ENCODE assay signal across 10 mouse cellular contexts in the genomic region with DNA sequence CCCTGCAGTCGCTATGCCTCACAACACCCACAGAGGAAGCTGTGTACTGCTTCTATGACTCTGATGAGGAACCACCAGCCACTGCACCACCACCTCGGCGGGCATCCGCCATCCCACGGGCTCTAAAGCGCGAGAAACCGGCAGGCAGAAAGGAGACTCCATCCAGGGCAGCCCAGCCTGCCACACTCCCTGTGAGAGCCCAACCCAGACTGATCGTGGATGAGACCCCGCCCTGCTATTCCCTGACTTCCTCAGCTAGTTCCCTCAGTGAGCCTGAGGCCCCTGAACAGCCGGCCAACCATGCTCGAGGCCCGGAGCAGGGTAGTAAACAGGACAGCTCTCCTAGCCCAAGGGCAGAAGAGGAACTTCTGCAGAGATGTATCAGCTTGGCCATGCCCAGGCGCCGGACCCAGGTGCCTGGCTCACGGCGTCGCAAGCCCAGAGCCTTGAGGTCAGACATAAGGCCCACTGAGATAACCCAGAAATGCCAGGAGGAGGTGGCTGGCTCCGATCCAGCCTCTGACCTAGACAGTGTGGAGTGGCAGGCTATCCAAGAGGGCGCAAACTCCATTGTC. TPM values are rescaled to one million over a fixed set of nuclear protein-coding genes. Genes with fewer than 3 reads are reported as not detected.
DNase-seq lines count a peak whose midpoint lies in the region; ATAC-seq and TF ChIP-seq lines count a peak whose summit lies in the region.
"Had no signal": no experiment of that assay in that cellular context is flagged by ENCODE, and none has a peak within 500 bp of the region (broad histone marks: within the 10 kb centered on the region; RNA-seq: fewer than 3 reads in every experiment).

No protein-coding gene starts in this region.

- no peak for DNase-seq in heart, adult 9 months (ENCODE audit: low spot score in 2 of 2)
- DNase-seq in lung, postnatal 0 days (ENCODE audit: low spot score): no peak

- 23% methylated on average over 20 of the region's 20 CpGs for WGBS in heart, embryonic 13.5 days
- WGBS in midbrain, embryonic 13.5 days: 71% methylated on average over 20 of the region's 20 CpGs
- 67% methylated on average over 20 of the region's 20 CpGs for WGBS in midbrain, embryonic 16.5 days
- 49% methylated on average over 20 of the region's 20 CpGs for WGBS in embryonic facial prominence, embryonic 13.5 days
- WGBS in stomach, embryonic 15.5 days: 39% methylated on average over 20 of the region's 20 CpGs
- WGBS in lung, postnatal 0 days: 38% methylated on average over 20 of the region's 20 CpGs

- no peaks in the 10 kb centered on the region for H3K9me3 ChIP-seq in heart, embryonic 13.5 days
- H3K9me3 ChIP-seq in midbrain, embryonic 13.5 days: no peaks in the 10 kb centered on the region
- H3K9me3 ChIP-seq in midbrain, embryonic 16.5 days (replicated peaks; ENCODE audit: control insufficient read depth, low read length, poor library complexity, severe bottlenecking): no peaks in the 10 kb centered on the region
- H3K9me3 ChIP-seq in embryonic facial prominence, embryonic 13.5 days: no peaks in the 10 kb centered on the region
- no peaks in the 10 kb centered on the region for H3K9me3 ChIP-seq in stomach, embryonic 15.5 days
- H3K9me3 ChIP-seq in lung, postnatal 0 days (ENCODE audit: low read length): no peaks in the 10 kb centered on the region
- H3K9me3 ChIP-seq: limb, embryonic 12.5 days had no signal

- no peak for TF ChIP-seq EP300 in lung, postnatal 0 days (IDR thresholded peaks at IDR 0.05)

- ATAC-seq in heart, embryonic 13.5 days (ENCODE audit: extremely low read depth, insufficient number of reproducible peaks, low FRiP score, low TSS enrichment): no peak
- no peak for ATAC-seq in midbrain, embryonic 13.5 days
- ATAC-seq in midbrain, embryonic 16.5 days: no peak
- no peak for ATAC-seq in embryonic facial prominence, embryonic 13.5 days (ENCODE audit: insufficient number of reproducible peaks, insufficient read depth, low FRiP score, low TSS enrichment, low read depth)
- peak; percentile 13; the same call in 1 of the 2 replicates for ATAC-seq in stomach, embryonic 15.5 days (ENCODE audit: insufficient read depth, low FRiP score, low read depth)
- no peak for ATAC-seq in frontal cortex, adult (ENCODE audit: low TSS enrichment)
- no peak for ATAC-seq in lung, postnatal 0 days
- ATAC-seq: forebrain, embryonic 16.5 days had no signal

- H3K9ac ChIP-seq in heart, embryonic 13.5 days: peak overlapping the region; percentile 59
- H3K9ac ChIP-seq in midbrain, embryonic 13.5 days (replicated peaks): no peak overlapping the region
- H3K9ac ChIP-seq in midbrain, embryonic 16.5 days (ENCODE audit: low read depth, low read length): no peak overlapping the region
- H3K9ac ChIP-seq in embryonic facial prominence, embryonic 13.5 days: peak overlapping the region; percentile 55; the same call in 1 of the 2 replicates
- H3K9ac ChIP-seq in stomach, embryonic 15.5 days: 0 out of 2 replicates have a peak overlapping the region, but pooled peaks have one; percentile 10
- no peak overlapping the region for H3K9ac ChIP-seq in lung, postnatal 0 days (replicated peaks; ENCODE audit: low read depth)
- H3K9ac ChIP-seq: limb, embryonic 12.5 days had no signal

- H3K4me2 ChIP-seq in heart, embryonic 13.5 days: peak overlapping the region; percentile 33
- no peak overlapping the region for H3K4me2 ChIP-seq in midbrain, embryonic 13.5 days (replicated peaks)
- H3K4me2 ChIP-seq in midbrain, embryonic 16.5 days (ENCODE audit: low read length): no peak overlapping the region
- no peak overlapping the region for H3K4me2 ChIP-seq in embryonic facial prominence, embryonic 13.5 days
- 0 out of 2 replicates have a peak overlapping the region, but pooled peaks have one; percentile 10 for H3K4me2 ChIP-seq in stomach, embryonic 15.5 days
- H3K4me2 ChIP-seq in lung, postnatal 0 days (replicated peaks; ENCODE audit: low read depth, low read length): no peak overlapping the region
- H3K4me2 ChIP-seq: limb, embryonic 12.5 days had no signal

- peak overlapping the region; percentile 18 for H3K4me3 ChIP-seq in heart, embryonic 13.5 days
- 0 out of 2 replicates have a peak overlapping the region, but pooled peaks have one; percentile 1 for H3K4me3 ChIP-seq in midbrain, embryonic 13.5 days (replicated peaks)
- H3K4me3 ChIP-seq in midbrain, embryonic 16.5 days (ENCODE audit: low read depth, low read length): no peak overlapping the region
- no peak overlapping the region; the same call in 1 of the 2 replicates for H3K4me3 ChIP-seq in embryonic facial prominence, embryonic 13.5 days
- no peak overlapping the region for H3K4me3 ChIP-seq in stomach, embryonic 15.5 days (replicated peaks)
- no peak overlapping the region for H3K4me3 ChIP-seq in lung, postnatal 0 days (ENCODE audit: low read depth, low read length)
- H3K4me3 ChIP-seq: limb, embryonic 12.5 days had no signal

- H3K27me3 ChIP-seq in heart, embryonic 13.5 days (replicated peaks): peaks cover 97% of the 10 kb centered on the region
- no peaks in the 10 kb centered on the region for H3K27me3 ChIP-seq in midbrain, embryonic 13.5 days
- H3K27me3 ChIP-seq in midbrain, embryonic 16.5 days (ENCODE audit: control insufficient read depth, insufficient read depth, low read depth, low read length): no peaks in the 10 kb centered on the region
- H3K27me3 ChIP-seq in embryonic facial prominence, embryonic 13.5 days: peaks cover 81% of the 10 kb centered on the region
- peaks cover 60% of the 10 kb centered on the region for H3K27me3 ChIP-seq in stomach, embryonic 15.5 days (replicated peaks)
- H3K27me3 ChIP-seq in lung, postnatal 0 days (replicated peaks; ENCODE audit: insufficient read depth, low read length): peaks cover 44% of the 10 kb centered on the region

- H3K36me3 ChIP-seq in heart, embryonic 13.5 days: peaks cover 16% of the 10 kb centered on the region
- H3K36me3 ChIP-seq in midbrain, embryonic 13.5 days: peaks cover 100% of the 10 kb centered on the region
- peaks cover 75% of the 10 kb centered on the region for H3K36me3 ChIP-seq in midbrain, embryonic 16.5 days (ENCODE audit: control insufficient read depth, insufficient read depth, low read length)
- H3K36me3 ChIP-seq in embryonic facial prominence, embryonic 13.5 days: peaks cover 51% of the 10 kb centered on the region
- H3K36me3 ChIP-seq in stomach, embryonic 15.5 days: no peaks in the 10 kb centered on the region
- H3K36me3 ChIP-seq in lung, postnatal 0 days (ENCODE audit: insufficient read depth, low read length): no peaks in the 10 kb centered on the region; the same call in 1 of the 2 replicates

- H3K4me1 ChIP-seq in heart, embryonic 13.5 days: peaks cover 50% of the 10 kb centered on the region
- peaks cover 57% of the 10 kb centered on the region for H3K4me1 ChIP-seq in midbrain, embryonic 13.5 days (replicated peaks)
- H3K4me1 ChIP-seq in midbrain, embryonic 16.5 days (ENCODE audit: control insufficient read depth, insufficient read depth, low read length): no peaks in the 10 kb centered on the region; the same call in 1 of the 2 replicates
- peaks cover 15% of the 10 kb centered on the region for H3K4me1 ChIP-seq in embryonic facial prominence, embryonic 13.5 days
- peaks cover 35% of the 10 kb centered on the region for H3K4me1 ChIP-seq in stomach, embryonic 15.5 days
- H3K4me1 ChIP-seq in lung, postnatal 0 days (ENCODE audit: insufficient read depth, low read depth, low read length): peaks cover 13% of the 10 kb centered on the region; the same call in 1 of the 2 replicates

- TF ChIP-seq CTCF in lung, postnatal 0 days (IDR thresholded peaks at IDR 0.05): no peak

- no peak overlapping the region for H3K27ac ChIP-seq in heart, embryonic 13.5 days (replicated peaks)
- no peak overlapping the region for H3K27ac ChIP-seq in midbrain, embryonic 13.5 days
- H3K27ac ChIP-seq in midbrain, embryonic 16.5 days (ENCODE audit: low read length): no peak overlapping the region
- no peak overlapping the region for H3K27ac ChIP-seq in embryonic facial prominence, embryonic 13.5 days
- H3K27ac ChIP-seq in stomach, embryonic 15.5 days: no peak overlapping the region
- H3K27ac ChIP-seq in lung, postnatal 0 days (ENCODE audit: low read length): no peak overlapping the region
- H3K27ac ChIP-seq: limb, embryonic 12.5 days had no signal

RNA-seq across cellular contexts. Expression of a gene that starts 6.6 kb away (rescaled TPM):
- polyA plus RNA-seq in heart, embryonic 13.5 days (2015; fragmentation: Nextera tagmentation; extraction: Ambion mirVana): 36.0 and 36.6 TPM in 2 replicates
- polyA plus RNA-seq in midbrain, embryonic 13.5 days (2015; fragmentation: Nextera tagmentation; extraction: Ambion mirVana): 27.8 and 33.4 TPM in 2 replicates
- polyA plus RNA-seq in midbrain, embryonic 16.5 days (2015; fragmentation: Nextera tagmentation; extraction: Ambion mirVana): 21.9 and 26.7 TPM in 2 replicates
- 49.3 and 57.9 TPM in 2 replicates for polyA plus RNA-seq in embryonic facial prominence, embryonic 13.5 days (2015; fragmentation: Nextera tagmentation; extraction: Ambion mirVana)
- 40.5 and 46.4 TPM in 2 replicates for polyA plus RNA-seq in stomach, embryonic 15.5 days (2015; fragmentation: Nextera tagmentation; extraction: Ambion mirVana)
- polyA plus RNA-seq in lung, postnatal 0 days (2015; fragmentation: Nextera tagmentation; extraction: Ambion mirVana): 58.4 and 64.8 TPM in 2 replicates

RNA-seq across cellular contexts. Expression of a gene that starts 15.6 kb away (rescaled TPM):
- 1.8 and 2.1 TPM in 2 replicates for polyA plus RNA-seq in heart, embryonic 13.5 days (2015; fragmentation: Nextera tagmentation; extraction: Ambion mirVana)
- polyA plus RNA-seq in midbrain, embryonic 13.5 days (2015; fragmentation: Nextera tagmentation; extraction: Ambion mirVana): 1.9 and 2.1 TPM in 2 replicates
- 5.6 and 6.5 TPM in 2 replicates for polyA plus RNA-seq in midbrain, embryonic 16.5 days (2015; fragmentation: Nextera tagmentation; extraction: Ambion mirVana)
- 4.4 and 4.9 TPM in 2 replicates for polyA plus RNA-seq in embryonic facial prominence, embryonic 13.5 days (2015; fragmentation: Nextera tagmentation; extraction: Ambion mirVana)
- 4.8 and 5.4 TPM in 2 replicates for polyA plus RNA-seq in stomach, embryonic 15.5 days (2015; fragmentation: Nextera tagmentation; extraction: Ambion mirVana)
- 3.4 and 3.7 TPM in 2 replicates for polyA plus RNA-seq in lung, postnatal 0 days (2015; fragmentation: Nextera tagmentation; extraction: Ambion mirVana)

RNA-seq across cellular contexts. Expression of a gene that starts 16.0 kb away (rescaled TPM):
- polyA plus RNA-seq in heart, embryonic 13.5 days (2015; fragmentation: Nextera tagmentation; extraction: Ambion mirVana): 2.6 and 4.4 TPM in 2 replicates
- 3.0 and 3.1 TPM in 2 replicates for polyA plus RNA-seq in midbrain, embryonic 13.5 days (2015; fragmentation: Nextera tagmentation; extraction: Ambion mirVana)
- polyA plus RNA-seq in midbrain, embryonic 16.5 days (2015; fragmentation: Nextera tagmentation; extraction: Ambion mirVana): 6.0 and 8.6 TPM in 2 replicates
- 6.0 and 6.3 TPM in 2 replicates for polyA plus RNA-seq in embryonic facial prominence, embryonic 13.5 days (2015; fragmentation: Nextera tagmentation; extraction: Ambion mirVana)
- polyA plus RNA-seq in stomach, embryonic 15.5 days (2015; fragmentation: Nextera tagmentation; extraction: Ambion mirVana): 44.5 and 51.2 TPM in 2 replicates
- polyA plus RNA-seq in lung, postnatal 0 days (2015; fragmentation: Nextera tagmentation; extraction: Ambion mirVana): 15.4 and 17.6 TPM in 2 replicates

RNA-seq across cellular contexts. Expression of a gene that starts 17.9 kb away (rescaled TPM):
- 0.90 and 0.94 TPM in 2 replicates for polyA plus RNA-seq in heart, embryonic 13.5 days (2015; fragmentation: Nextera tagmentation; extraction: Ambion mirVana)
- polyA plus RNA-seq in midbrain, embryonic 13.5 days (2015; fragmentation: Nextera tagmentation; extraction: Ambion mirVana): 182 and 209 TPM in 2 replicates
- polyA plus RNA-seq in midbrain, embryonic 16.5 days (2015; fragmentation: Nextera tagmentation; extraction: Ambion mirVana): 172 and 205 TPM in 2 replicates
- polyA plus RNA-seq in embryonic facial prominence, embryonic 13.5 days (2015; fragmentation: Nextera tagmentation; extraction: Ambion mirVana): 9.3 and 9.4 TPM in 2 replicates
- polyA plus RNA-seq in stomach, embryonic 15.5 days (2015; fragmentation: Nextera tagmentation; extraction: Ambion mirVana): 5.0 and 5.2 TPM in 2 replicates
- 0.57 and 0.85 TPM in 2 replicates for polyA plus RNA-seq in lung, postnatal 0 days (2015; fragmentation: Nextera tagmentation; extraction: Ambion mirVana)

RNA-seq across cellular contexts. Expression of a gene that starts 21.5 kb away (rescaled TPM):
- 621 and 687 TPM in 2 replicates for polyA plus RNA-seq in heart, embryonic 13.5 days (2015; fragmentation: Nextera tagmentation; extraction: Ambion mirVana)
- polyA plus RNA-seq in midbrain, embryonic 13.5 days (2015; fragmentation: Nextera tagmentation; extraction: Ambion mirVana): 631 and 653 TPM in 2 replicates
- 465 and 476 TPM in 2 replicates for polyA plus RNA-seq in midbrain, embryonic 16.5 days (2015; fragmentation: Nextera tagmentation; extraction: Ambion mirVana)
- polyA plus RNA-seq in embryonic facial prominence, embryonic 13.5 days (2015; fragmentation: Nextera tagmentation; extraction: Ambion mirVana): 1,000 and 1,047 TPM in 2 replicates
- 904 and 948 TPM in 2 replicates for polyA plus RNA-seq in stomach, embryonic 15.5 days (2015; fragmentation: Nextera tagmentation; extraction: Ambion mirVana)
- 651 and 741 TPM in 2 replicates for polyA plus RNA-seq in lung, postnatal 0 days (2015; fragmentation: Nextera tagmentation; extraction: Ambion mirVana)

Comparison
In these comparisons a context has a peak if more than half of its experiments do, and no peak if none do; other contexts are left out.
1. H3K4me3 ChIP-seq: peak in heart, embryonic 13.5 days (single experiment) and midbrain, embryonic 13.5 days (single experiment); none in midbrain, embryonic 16.5 days (single experiment), embryonic facial prominence, embryonic 13.5 days (single experiment), stomach, embryonic 15.5 days (single experiment) and lung, postnatal 0 days (single experiment).
2. H3K4me2 ChIP-seq: peak in heart, embryonic 13.5 days (single experiment) and stomach, embryonic 15.5 days (single experiment); none in midbrain, embryonic 13.5 days (single experiment), midbrain, embryonic 16.5 days (single experiment), embryonic facial prominence, embryonic 13.5 days (single experiment) and lung, postnatal 0 days (single experiment).
3. H3K9ac ChIP-seq: peak in heart, embryonic 13.5 days (single experiment), embryonic facial prominence, embryonic 13.5 days (single experiment) and stomach, embryonic 15.5 days (single experiment); none in midbrain, embryonic 13.5 days (single experiment), midbrain, embryonic 16.5 days (single experiment) and lung, postnatal 0 days (single experiment).